Mouse (Mus musculus) testis, adult 2 months (tissue): ENCODE data around the gene Adgrg3.

Source experiments
- CTCF ChIP-seq: fragments of 200-500 bp; IDR thresholded peaks from 2 replicates; pipeline ENCODE4 v1.5.1; 2012; ENCODE audit warnings: low read depth, mild to moderate bottlenecking, inconsistent platforms, low read length, moderate library complexity; ENCODE audit not compliant: control insufficient read depth, insufficient read depth, insufficient replicate concordance
- POLR2A ChIP-seq: fragments of 200-500 bp; IDR thresholded peaks from 2 replicates; pipeline ENCODE4 v1.6.1; 2012; ENCODE audit warnings: low read depth, mild to moderate bottlenecking, inconsistent platforms, low read length, moderate library complexity; ENCODE audit not compliant: control insufficient read depth

- TF ChIP-seq CTCF (no peak), POLR2A (no peak)
These were observed 18.5 kb upstream of the Adgrg3 start for GRCm38 (mm10) chr8:94999004-94999403.
